Mouse (Mus musculus) monocyte, adult 5-6 weeks (primary cell): ENCODE results near the gene St6galnac4. TPM values are rescaled to one million over a fixed set of nuclear protein-coding genes. Genes with fewer than 3 reads are reported as not detected.

ENCODE experiments used
- ATAC-seq: fragments of 153-309, 156-312 bp; replicated peaks from 2 replicates; pipeline ENCODE4 v1.8.0; 2017; ENCODE audit warnings: mild to moderate bottlenecking; ENCODE audit not compliant: low TSS enrichment, insufficient number of reproducible peaks, severe bottlenecking, poor library complexity, low FRiP score
- total RNA-seq: library from RNA; stranded (forward); fragments of 200-1000, 200-491, 200-594 nt; gene quantifications from 3 replicates; pipeline ENCODE4 v1.2.3, GENCODE M21; 2017

The St6galnac4 gene
- 18.7 to 29.4 TPM (median 21.7 TPM) in 3 replicates for total RNA-seq

- peak; percentile 72 for ATAC-seq
These were observed at the start of gene St6galnac4 for GRCm38 (mm10) chr2:32586871-32587351. St6galnac4 (plus strand) TSS chr2:32587095.

- ATAC-seq = no peak
These were observed 49.5 kb upstream of the St6galnac4 start for GRCm38 (mm10) chr2:32537360-32537905.

GRCm38 (mm10) chr2:32537941-32538340, 49.0 kb upstream of the St6galnac4 start:
- ATAC-seq = no peak

GRCm38 (mm10) chr2:32538461-32538860, 48.4 kb upstream of the St6galnac4 start:
- ATAC-seq = no peak

GRCm38 (mm10) chr2:32539452-32539981, 47.4 kb upstream of the St6galnac4 start:
- no peak for ATAC-seq

GRCm38 (mm10) chr2:32541333-32541908, 45.5 kb upstream of the St6galnac4 start:
- ATAC-seq = no peak

GRCm38 (mm10) chr2:32541986-32542573, 44.8 kb upstream of the St6galnac4 start:
- ATAC-seq = no peak

GRCm38 (mm10) chr2:32543031-32543449, 43.9 kb upstream of the St6galnac4 start:
- no peak for ATAC-seq

- no peak for ATAC-seq
These were observed 39.9 kb upstream of the St6galnac4 start for GRCm38 (mm10) chr2:32546951-32547350.

- ATAC-seq = no peak
These were observed 39.5 kb upstream of the St6galnac4 start for GRCm38 (mm10) chr2:32547380-32547779.

GRCm38 (mm10) chr2:32547964-32548739, 38.7 kb upstream of the St6galnac4 start:
- peak; percentile 30; the same call in 1 of the 2 replicates for ATAC-seq

GRCm38 (mm10) chr2:32549171-32549570, 37.7 kb upstream of the St6galnac4 start:
- no peak for ATAC-seq

GRCm38 (mm10) chr2:32549764-32550163, 37.1 kb upstream of the St6galnac4 start:
- no peak for ATAC-seq

- no peak for ATAC-seq
These were observed 35.7 kb upstream of the St6galnac4 start for GRCm38 (mm10) chr2:32551236-32551635.

GRCm38 (mm10) chr2:32553592-32554148, 33.2 kb upstream of the St6galnac4 start:
- ATAC-seq = no peak

GRCm38 (mm10) chr2:32555484-32555883, 31.4 kb upstream of the St6galnac4 start:
- no peak for ATAC-seq

GRCm38 (mm10) chr2:32556019-32556418, 30.9 kb upstream of the St6galnac4 start:
- ATAC-seq = no peak

- no peak for ATAC-seq
These were observed 27.3 kb upstream of the St6galnac4 start for GRCm38 (mm10) chr2:32559570-32559969.

GRCm38 (mm10) chr2:32566536-32567063, 20.3 kb upstream of the St6galnac4 start:
- ATAC-seq = peak; percentile 53
